In the genomic region with DNA sequence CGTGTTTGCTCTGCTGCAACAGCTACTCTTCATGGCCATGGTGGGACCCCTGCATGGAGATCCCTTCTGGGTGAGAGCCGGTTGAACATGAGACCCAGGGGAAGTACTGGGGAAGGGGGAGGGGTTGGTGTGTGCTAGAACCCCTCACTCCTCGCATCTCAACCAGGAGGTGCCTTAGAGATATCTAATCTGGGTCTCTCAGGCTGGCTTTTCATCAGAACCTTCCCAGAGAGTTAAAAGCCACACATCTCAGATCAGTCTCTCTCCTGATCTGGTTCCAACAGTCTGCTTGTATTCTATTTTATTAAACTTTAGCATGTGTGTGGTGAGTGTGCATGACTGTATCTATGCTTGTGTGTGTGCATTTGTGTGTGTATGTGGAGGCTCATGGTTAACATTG, we compare ENCODE assay signal across 35 mouse cellular contexts. TPM values are rescaled to one million over a fixed set of nuclear protein-coding genes. Genes with fewer than 3 reads are reported as not detected.
"Had no signal": no experiment of that assay in that cellular context is flagged by ENCODE, and none has a peak within 500 bp of the region (broad histone marks: within the 10 kb centered on the region; RNA-seq: fewer than 3 reads in every experiment).

No protein-coding gene starts in this region.

- H3K9me3 ChIP-seq: embryonic facial prominence, embryonic 10.5 days; embryonic facial prominence, embryonic 12.5 days; embryonic facial prominence, embryonic 13.5 days; embryonic facial prominence, embryonic 15.5 days; forebrain, embryonic 10.5 days; forebrain, embryonic 12.5 days; forebrain, embryonic 13.5 days; forebrain, embryonic 15.5 days had no signal

- ATAC-seq: forebrain, embryonic 13.5 days; forebrain, embryonic 14.5 days; forebrain, embryonic 15.5 days; forebrain, embryonic 16.5 days; forebrain, postnatal 0 days had no signal

- H3K4me3 ChIP-seq: embryonic facial prominence, embryonic 10.5 days; embryonic facial prominence, embryonic 12.5 days; embryonic facial prominence, embryonic 13.5 days; embryonic facial prominence, embryonic 15.5 days; erythroblast, embryonic 14.5 days; forebrain, embryonic 10.5 days; forebrain, embryonic 12.5 days; forebrain, embryonic 13.5 days; forebrain, embryonic 15.5 days; gastrocnemius, adult 2 months; heart, adult 2 months had no signal

- H3K36me3 ChIP-seq: forebrain, embryonic 15.5 days had no signal

- H3K4me2 ChIP-seq: embryonic facial prominence, embryonic 12.5 days; embryonic facial prominence, embryonic 13.5 days; embryonic facial prominence, embryonic 15.5 days; forebrain, embryonic 12.5 days; forebrain, embryonic 13.5 days; forebrain, embryonic 15.5 days had no signal

- H3K9ac ChIP-seq: embryonic facial prominence, embryonic 12.5 days; embryonic facial prominence, embryonic 13.5 days; embryonic facial prominence, embryonic 15.5 days; forebrain, embryonic 12.5 days; forebrain, embryonic 13.5 days; forebrain, embryonic 15.5 days; forebrain, postnatal 0 days had no signal

- DNase-seq: cerebellum, adult 2 months; cerebellum, adult 8-10 months; cerebellum, adult 9-10 months; cerebellum, adult 9-11 months; cerebellum, postnatal 10 days; cerebellum, postnatal 14 days; cerebellum, postnatal 25 days; cerebellum, postnatal 36 days; embryo, embryonic 11 days; forebrain, postnatal 0 days; gastrocnemius, adult 2 months; gastrocnemius, postnatal 10 days; gastrocnemius, postnatal 14 days; gastrocnemius, postnatal 25 days; gastrocnemius, postnatal 36 days; heart, adult 11 months; heart, adult 18-20 months; heart, adult 2 months had no signal

- H3K27ac ChIP-seq: embryonic facial prominence, embryonic 10.5 days; embryonic facial prominence, embryonic 12.5 days; embryonic facial prominence, embryonic 13.5 days; embryonic facial prominence, embryonic 15.5 days; forebrain, embryonic 10.5 days; forebrain, embryonic 12.5 days; forebrain, embryonic 13.5 days; forebrain, embryonic 15.5 days; gastrocnemius, adult 2 months; heart, adult 2 months had no signal

- H3K27me3 ChIP-seq: forebrain, embryonic 15.5 days had no signal

RNA-seq across cellular contexts. Expression of a gene that starts 25.1 kb away (rescaled TPM):
- total RNA-seq: common myeloid progenitor, adult 5-6 weeks; granulocyte monocyte progenitor cell, adult 5-6 weeks had no signal
- polyA plus RNA-seq: erythroblast, embryonic 14.5 days had no signal

RNA-seq across cellular contexts. Expression of a gene that starts 39.0 kb away (rescaled TPM):
- total RNA-seq: common myeloid progenitor, adult 5-6 weeks; granulocyte monocyte progenitor cell, adult 5-6 weeks; heart, adult 18-20 months; heart, adult 2 months had no signal
- polyA plus RNA-seq: cerebellum, adult 2 months; cortical plate, adult 2 months; forebrain, embryonic 10.5 days; forebrain, embryonic 11.5 days; forebrain, embryonic 12.5 days; forebrain, embryonic 14.5 days; forebrain, embryonic 15.5 days; forebrain, embryonic 16.5 days; frontal cortex, adult 2 months; gonadal fat pad, adult 2 months; heart, adult 2 months had no signal
